23 mouse cellular contexts compared by ENCODE assay signal in genomic region chr19:44985159-44985988, GRCm38 (mm10). TPM values are rescaled to one million over a fixed set of nuclear protein-coding genes. Genes with fewer than 3 reads are reported as not detected.
DNase-seq lines count a peak whose midpoint lies in the region; ATAC-seq and TF ChIP-seq lines count a peak whose summit lies in the region.
"Had no signal": no experiment of that assay in that cellular context is flagged by ENCODE, and none has a peak within 500 bp of the region (broad histone marks: within the 10 kb centered on the region; RNA-seq: fewer than 3 reads in every experiment).

No protein-coding gene starts in this region.

- ATAC-seq in kidney, embryonic 14.5 days (ENCODE audit: low FRiP score, low TSS enrichment): no peak
- ATAC-seq in Patski: peak; percentile 24
- peak; percentile 66 for ATAC-seq in intestine, embryonic 16.5 days
- ATAC-seq: forebrain, postnatal 0 days; midbrain, embryonic 15.5 days had no signal

- H3K27ac ChIP-seq in kidney, embryonic 14.5 days (ENCODE audit: low read depth, low read length): no peak overlapping the region
- H3K27ac ChIP-seq in MEL (ENCODE audit: control insufficient read depth, low read depth, low read length): no peak overlapping the region
- peak overlapping the region; percentile 88 for H3K27ac ChIP-seq in intestine, embryonic 16.5 days (ENCODE audit: low read length)
- H3K27ac ChIP-seq: hindbrain, embryonic 14.5 days; kidney, postnatal 0 days; limb, embryonic 12.5 days; liver, embryonic 15.5 days; midbrain, embryonic 15.5 days; neural tube, embryonic 15.5 days had no signal

- peaks cover 17% of the 10 kb centered on the region for H3K4me1 ChIP-seq in kidney, embryonic 14.5 days (ENCODE audit: control insufficient read depth, insufficient read depth, low read length)
- peaks cover 3 to 8% of the 10 kb centered on the region in 2 experiments; a peak in 2 of 4 replicates for H3K4me1 ChIP-seq in MEL (ENCODE audit: control insufficient read depth in 1 of 2, insufficient read depth in 2 of 2, low read length in 2 of 2)
- H3K4me1 ChIP-seq in intestine, embryonic 16.5 days (ENCODE audit: control insufficient read depth, insufficient read depth, low read length): peaks cover 31% of the 10 kb centered on the region

- no peak overlapping the region for H3K4me2 ChIP-seq in kidney, embryonic 14.5 days (replicated peaks; ENCODE audit: low read depth, low read length)
- H3K4me2 ChIP-seq in intestine, embryonic 16.5 days (ENCODE audit: low read depth, low read length): no peak overlapping the region
- H3K4me2 ChIP-seq: hindbrain, embryonic 14.5 days; limb, embryonic 12.5 days; liver, embryonic 15.5 days; midbrain, embryonic 15.5 days; neural tube, embryonic 15.5 days had no signal

- H3K9ac ChIP-seq in kidney, embryonic 14.5 days (ENCODE audit: low read depth, low read length): no peak overlapping the region
- H3K9ac ChIP-seq in MEL (ENCODE audit: control insufficient read depth, low read depth, low read length, poor library complexity, severe bottlenecking): no peak overlapping the region
- H3K9ac ChIP-seq in intestine, embryonic 16.5 days (ENCODE audit: low read depth, low read length): no peak overlapping the region
- H3K9ac ChIP-seq: forebrain, postnatal 0 days; hindbrain, embryonic 14.5 days; limb, embryonic 12.5 days; liver, embryonic 15.5 days; midbrain, embryonic 15.5 days; neural tube, embryonic 15.5 days had no signal

- DNase-seq in kidney, postnatal 36 days: peak; percentile 30 to 56
- DNase-seq in MEL (ENCODE audit: low read depth, low spot score): no peak
- no peak for DNase-seq in Patski (ENCODE audit: low read depth, low spot score)
- DNase-seq in gastrocnemius, adult 8-10 months (ENCODE audit: low spot score in 2 of 2): no peak
- DNase-seq in urinary bladder, postnatal 4 days (ENCODE audit: low spot score in 2 of 2): no peak
- no peak for DNase-seq in ovary, postnatal 14 days (ENCODE audit: low spot score)
- DNase-seq: adrenal gland, postnatal 10 days; cerebellum, adult 11 months; cerebellum, postnatal 14 days; embryo, embryonic 11 days; forebrain, postnatal 0 days; heart, adult 18-20 months; heart, postnatal 36 days; lung, postnatal 10 days; right cerebral cortex, postnatal 25 days had no signal

- 49% methylated on average over 5 of the region's 5 CpGs for whole genome bisulfite sequencing in kidney, embryonic 14.5 days
- WGBS in intestine, embryonic 16.5 days: 44% methylated on average over 5 of the region's 5 CpGs

- TF ChIP-seq EP300 in MEL (IDR thresholded peaks at IDR 0.05; ENCODE audit: low read depth in 1 of 2, low read length in 2 of 2): no peak

- in situ Hi-C loops in Patski (cut with MboI; ENCODE audit: low pct_unique_long_range_greater_than_20kb): no loop called here

- H3K27me3 ChIP-seq in kidney, embryonic 14.5 days (ENCODE audit: control insufficient read depth, insufficient read depth, low read length): no peaks in the 10 kb centered on the region
- H3K27me3 ChIP-seq in MEL (ENCODE audit: control insufficient read depth in 1 of 2, insufficient read depth in 2 of 2, low read length in 2 of 2) (no peaks in the 10 kb centered on the region), Patski (no peaks in the 10 kb centered on the region)
- no peaks in the 10 kb centered on the region for H3K27me3 ChIP-seq in intestine, embryonic 16.5 days (replicated peaks; ENCODE audit: control insufficient read depth, insufficient read depth, low read length)
- H3K27me3 ChIP-seq: limb, embryonic 12.5 days; midbrain, embryonic 15.5 days had no signal

- no peak for TF ChIP-seq RAD21 in MEL (IDR thresholded peaks at IDR 0.05; ENCODE audit: low read depth, low read length)

- no peak for TF ChIP-seq CTCF in MEL (IDR thresholded peaks at IDR 0.05 in 2 of 3, conservative IDR thresholded peaks at IDR 0.05 in 1 of 3; ENCODE audit: control insufficient read depth in 1 of 3, insufficient read depth in 1 of 3, low read depth in 2 of 3, low read length in 3 of 3, poor library complexity in 1 of 3, severe bottlenecking in 1 of 3)
- no peak for TF ChIP-seq CTCF in Patski (IDR thresholded peaks at IDR 0.05)

- H3K79me2 ChIP-seq in MEL (ENCODE audit: control insufficient read depth, insufficient read depth, low read length, poor library complexity): no peaks in the 10 kb centered on the region

- no peaks in the 10 kb centered on the region for H3K9me3 ChIP-seq in kidney, embryonic 14.5 days (ENCODE audit: control insufficient read depth, low read length)
- no peaks in the 10 kb centered on the region for H3K9me3 ChIP-seq in MEL (replicated peaks; ENCODE audit: insufficient read depth, low read length)
- no peaks in the 10 kb centered on the region for H3K9me3 ChIP-seq in intestine, embryonic 16.5 days (ENCODE audit: control insufficient read depth, low read length)
- H3K9me3 ChIP-seq: limb, embryonic 12.5 days; liver, embryonic 15.5 days; midbrain, embryonic 15.5 days; neural tube, embryonic 15.5 days had no signal

- no peak overlapping the region for H3K4me3 ChIP-seq in kidney, embryonic 14.5 days (ENCODE audit: low read length)
- H3K4me3 ChIP-seq in MEL (ENCODE audit: control insufficient read depth in 1 of 2, insufficient read depth in 1 of 2, low read depth in 2 of 2, low read length in 2 of 2): no peak overlapping the region
- H3K4me3 ChIP-seq in intestine, embryonic 16.5 days (ENCODE audit: low read length): no peak overlapping the region
- H3K4me3 ChIP-seq: limb, embryonic 12.5 days; liver, embryonic 15.5 days; midbrain, embryonic 15.5 days; neural tube, embryonic 15.5 days had no signal

- TF ChIP-seq POLR2A in MEL (IDR thresholded peaks at IDR 0.05; ENCODE audit: control insufficient read depth in 1 of 2, insufficient read depth in 1 of 2, low read depth in 1 of 2, low read length in 2 of 2, poor library complexity in 1 of 2): no peak

- CTCF ChIA-PET in Patski (lab: Charles Lee): interaction anchor here (1.4 to 1.5 kb wide), 2 partner anchors 19 to 46 kb away, joined by 4 to 5 read pairs; partner anchors contain the start of gene Twnk

- H3K36me3 ChIP-seq in kidney, embryonic 14.5 days (ENCODE audit: control insufficient read depth, insufficient read depth, low read length): peaks cover 25% of the 10 kb centered on the region
- peaks cover 4% of the 10 kb centered on the region in 2 experiments; a peak in 3 of 4 replicates for H3K36me3 ChIP-seq in MEL (ENCODE audit: control insufficient read depth in 1 of 2, insufficient read depth in 2 of 2, low read length in 2 of 2)
- H3K36me3 ChIP-seq in intestine, embryonic 16.5 days (ENCODE audit: control insufficient read depth, insufficient read depth, low read length): peaks cover 8% of the 10 kb centered on the region; the same call in 1 of the 2 replicates

- POLR2A ChIA-PET in Patski (lab: Charles Lee): interaction anchor here (0.8 to 1.3 kb wide), 2 partner anchors 9 to 10 kb away, joined by 3 read pairs; no protein-coding TSS in a partner anchor

TF ChIP-seq in MEL, 35 proteins besides CTCF, POLR2A, EP300 and RAD21:
- peak; percentile 31; the same call in 1 of the 2 replicates for TF ChIP-seq USF1 (IDR thresholded peaks at IDR 0.05; ENCODE audit: low read depth, low read length)
- no peak for TF ChIP-seq SIN3A (IDR thresholded peaks at IDR 0.05; ENCODE audit: low read length)

RNA-seq across cellular contexts. Expression of gene Sema4g, which starts 3.5 kb away (rescaled TPM):
- 7.0 and 7.2 TPM in 2 replicates for polyA plus RNA-seq in kidney, embryonic 14.5 days (2014; fragmentation: Nextera tagmentation; extraction: Ambion mirVana)
- 0.10 and 0.15 TPM in 2 replicates for total RNA-seq in MEL (2012; rRNA removed)
- polyA plus RNA-seq in MEL (2012; ENCODE audit: insufficient read depth in 1 of 2, insufficient read length in 2 of 2, low read depth in 1 of 2, low replicate concordance in 2 of 2, missing spikeins in 1 of 2) (under 1 TPM in 1 of 2 experiments, not detected in 1; 0.47 TPM), Patski (2021) (8.8 TPM)
- polyA plus RNA-seq in intestine, embryonic 16.5 days (2015; fragmentation: Nextera tagmentation; extraction: Ambion mirVana): 19.0 and 21.1 TPM in 2 replicates
- total RNA-seq in gastrocnemius, adult 8-10 months (2022): under 1 TPM; 0.13 to 0.41 (median 0.21) TPM

RNA-seq across cellular contexts. Expression of gene Twnk, which starts 20.1 kb away (rescaled TPM):
- 19.6 and 19.9 TPM in 2 replicates for polyA plus RNA-seq in kidney, embryonic 14.5 days (2014; fragmentation: Nextera tagmentation; extraction: Ambion mirVana)
- 35.9 and 37.5 TPM in 2 replicates for total RNA-seq in MEL (2012; rRNA removed)
- polyA plus RNA-seq in MEL (2012; ENCODE audit: insufficient read depth in 1 of 2, insufficient read length in 2 of 2, low read depth in 1 of 2, low replicate concordance in 2 of 2, missing spikeins in 1 of 2) (10 to 100 TPM in 1 of 2 experiments, not detected in 1; 55.6 TPM), Patski (2021) (27.8 TPM)
- polyA plus RNA-seq in intestine, embryonic 16.5 days (2015; fragmentation: Nextera tagmentation; extraction: Ambion mirVana): 19.8 and 21.0 TPM in 2 replicates
- 10 to 100 TPM; 18.9 to 39.5 (median 21.9) TPM for total RNA-seq in gastrocnemius, adult 8-10 months (2022)

RNA-seq across cellular contexts. Expression of gene Mrpl43, which starts 20.9 kb away (rescaled TPM):
- 69.9 and 83.2 TPM in 2 replicates for polyA plus RNA-seq in kidney, embryonic 14.5 days (2014; fragmentation: Nextera tagmentation; extraction: Ambion mirVana)
- total RNA-seq in MEL (2012; rRNA removed): 136 and 145 TPM in 2 replicates
- polyA plus RNA-seq in MEL (2012; ENCODE audit: insufficient read depth in 1 of 2, insufficient read length in 2 of 2, low read depth in 1 of 2, low replicate concordance in 2 of 2, missing spikeins in 1 of 2): 100 to 1,000 TPM in 1 of 2 experiments, not detected in 1; 136 TPM
- 68.3 TPM for polyA plus RNA-seq in Patski (2021)
- 74.7 and 76.4 TPM in 2 replicates for polyA plus RNA-seq in intestine, embryonic 16.5 days (2015; fragmentation: Nextera tagmentation; extraction: Ambion mirVana)
- 10 to 100 TPM; 30.2 to 36.4 (median 34.1) TPM for total RNA-seq in gastrocnemius, adult 8-10 months (2022)

RNA-seq across cellular contexts. Expression of gene Lzts2, which starts 28.8 kb away (rescaled TPM):
- 59.1 and 68.2 TPM in 2 replicates for polyA plus RNA-seq in kidney, embryonic 14.5 days (2014; fragmentation: Nextera tagmentation; extraction: Ambion mirVana)
- total RNA-seq in MEL (2012; rRNA removed): 4.0 and 4.2 TPM in 2 replicates
- polyA plus RNA-seq in MEL (2012; ENCODE audit: insufficient read depth in 1 of 2, insufficient read length in 2 of 2, low read depth in 1 of 2, low replicate concordance in 2 of 2, missing spikeins in 1 of 2) (10 to 100 TPM in 1 of 2 experiments, not detected in 1; 13.1 TPM), Patski (2021) (114 TPM)
- polyA plus RNA-seq in intestine, embryonic 16.5 days (2015; fragmentation: Nextera tagmentation; extraction: Ambion mirVana): 33.6 and 34.7 TPM in 2 replicates
- 10 to 100 TPM; 17.9 to 25.9 (median 20.5) TPM for total RNA-seq in gastrocnemius, adult 8-10 months (2022)

RNA-seq across cellular contexts. Expression of gene Slf2, which starts 54.4 kb away (rescaled TPM):
- 35.6 and 60.0 TPM in 2 replicates for polyA plus RNA-seq in kidney, embryonic 14.5 days (2014; fragmentation: Nextera tagmentation; extraction: Ambion mirVana)
- total RNA-seq in MEL (2012; rRNA removed): 35.4 and 36.7 TPM in 2 replicates
- polyA plus RNA-seq in MEL (2012; ENCODE audit: insufficient read depth in 1 of 2, insufficient read length in 2 of 2, low read depth in 1 of 2, low replicate concordance in 2 of 2, missing spikeins in 1 of 2): 100 to 1,000 TPM in 1 of 2 experiments, 10 to 100 TPM in 1; 30.2 to 109 TPM
- 100 TPM for polyA plus RNA-seq in Patski (2021)
- 26.8 and 27.1 TPM in 2 replicates for polyA plus RNA-seq in intestine, embryonic 16.5 days (2015; fragmentation: Nextera tagmentation; extraction: Ambion mirVana)
- 10 to 100 TPM; 10.9 to 13.7 (median 11.0) TPM for total RNA-seq in gastrocnemius, adult 8-10 months (2022)

Comparison
In these comparisons a context has a peak if more than half of its experiments do, and no peak if none do; other contexts are left out.
1. DNase-seq: peak in kidney, postnatal 36 days (2 of 2); none in MEL (single experiment), Patski (single experiment), gastrocnemius, adult 8-10 months (0 of 2), urinary bladder, postnatal 4 days (0 of 2) and ovary, postnatal 14 days (single experiment).